Mouse (Mus musculus): ENCODE data around the gene Zfp866.

DNA sequence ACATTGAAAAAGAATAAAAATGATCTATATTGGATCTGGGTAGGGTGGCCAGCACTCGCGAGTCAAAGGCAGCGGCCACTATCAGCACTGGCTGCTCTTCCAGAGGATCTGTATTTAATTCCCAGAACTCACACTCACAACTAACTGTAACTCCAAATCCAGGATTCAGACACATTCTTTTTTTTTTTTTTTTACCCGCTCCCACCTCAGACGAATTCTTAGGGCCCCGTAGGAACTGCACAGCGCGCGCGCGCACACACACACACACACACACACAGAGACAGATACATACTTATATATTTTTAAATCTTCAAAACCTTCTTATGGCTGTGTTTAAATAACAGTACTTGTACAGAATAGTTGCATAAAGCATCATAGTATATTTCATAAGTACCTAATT lies 614 bp downstream of the Zfp866 start:
- TF ChIP-seq CTCF (conservative IDR thresholded peaks at IDR 0.05 in 1 of 2, IDR thresholded peaks at IDR 0.05 in 1 of 2; ENCODE audit: low read depth in 2 of 2, low read length in 2 of 2) (no peak), MXI1 (IDR thresholded peaks at IDR 0.05; ENCODE audit: low read depth, low read length) (no peak), POLR2A (IDR thresholded peaks at IDR 0.05; ENCODE audit: low read depth, low read length) (no peak), CHD2 (IDR thresholded peaks at IDR 0.05; ENCODE audit: low read length) (no peak), UBTF (IDR thresholded peaks at IDR 0.05; ENCODE audit: low read depth, low read length) (no peak), POLR2AphosphoS2 (IDR thresholded peaks at IDR 0.05; ENCODE audit: low read depth, low read length) (no peak), EP300 (IDR thresholded peaks at IDR 0.05; ENCODE audit: low read length) (peak; percentile 14; the same call in 1 of the 2 replicates), HCFC1 (IDR thresholded peaks at IDR 0.05; ENCODE audit: low read depth, low read length) (no peak), MYC (IDR thresholded peaks at IDR 0.05; ENCODE audit: low read depth, low read length) (0 out of 2 replicates have a peak, but pooled peaks have one; percentile 18), MEF2A (IDR thresholded peaks at IDR 0.05; ENCODE audit: borderline replicate concordance, low read depth, low read length) (no peak), MAFK (IDR thresholded peaks at IDR 0.05; ENCODE audit: insufficient replicate concordance, low read length) (no peak), GABPA (IDR thresholded peaks at IDR 0.05; ENCODE audit: insufficient replicate concordance, low read depth, low read length) (no peak), NELFE (IDR thresholded peaks at IDR 0.05; ENCODE audit: low read depth, low read length) (no peak)
